ENCODE assay signal across 19 mouse cellular contexts in genomic region chr6:37604884-37605269, GRCm38 (mm10).
"Had no signal": no experiment of that assay in that cellular context is flagged by ENCODE, and none has a peak within 500 bp of the region (broad histone marks: within the 10 kb centered on the region; RNA-seq: fewer than 3 reads in every experiment).

No protein-coding gene starts in this region.

- H3K27me3 ChIP-seq: kidney, embryonic 15.5 days; liver, embryonic 13.5 days; neural tube, embryonic 12.5 days; neural tube, embryonic 15.5 days had no signal

- H3K4me3 ChIP-seq: kidney, embryonic 15.5 days; left cerebral cortex, adult 2 months; liver, embryonic 13.5 days; neural tube, embryonic 12.5 days; neural tube, embryonic 15.5 days had no signal

- H3K36me3 ChIP-seq: kidney, embryonic 15.5 days; liver, embryonic 13.5 days; neural tube, embryonic 12.5 days; neural tube, embryonic 15.5 days had no signal

- H3K9ac ChIP-seq: kidney, embryonic 15.5 days; liver, embryonic 13.5 days; lung, embryonic 14.5 days; neural tube, embryonic 12.5 days; neural tube, embryonic 15.5 days had no signal

- DNase-seq: kidney, adult 11 months; kidney, adult 8-10 months; kidney, postnatal 10 days; kidney, postnatal 36 days; layer of hippocampus, postnatal 36 days; liver, embryonic 13.5 days; lung, embryonic 14.5 days; midbrain, embryonic 14.5 days; right cerebral cortex, adult 18-20 months; right cerebral cortex, postnatal 25 days; thymus, adult 18-20 months; thymus, postnatal 14 days had no signal

- H3K4me1 ChIP-seq: neural tube, embryonic 12.5 days; neural tube, embryonic 15.5 days had no signal

- ATAC-seq: lung, postnatal 0 days had no signal

- H3K9me3 ChIP-seq: kidney, embryonic 15.5 days; liver, embryonic 13.5 days; neural tube, embryonic 12.5 days; neural tube, embryonic 15.5 days had no signal

- H3K4me2 ChIP-seq: kidney, embryonic 15.5 days; liver, embryonic 13.5 days; lung, embryonic 14.5 days; midbrain, embryonic 11.5 days; neural tube, embryonic 12.5 days; neural tube, embryonic 15.5 days had no signal

- H3K27ac ChIP-seq: kidney, embryonic 15.5 days; left cerebral cortex, adult 2 months; liver, embryonic 13.5 days; macrophage; neural tube, embryonic 12.5 days; neural tube, embryonic 15.5 days had no signal
